Mouse (Mus musculus): ENCODE results near the gene Sez6. TPM values are rescaled to one million over a fixed set of nuclear protein-coding genes. Genes with fewer than 3 reads are reported as not detected.

Gene Sez6
- polyA plus RNA-seq, 1 experiment from 2014 or later: 13.8 TPM

Other genes starting within 250 kb of the Sez6 start
- gene Nufip2, start 244.6 kb upstream of the Sez6 start, polyA plus RNA-seq (2014; fragmentation: Nextera tagmentation; extraction: Ambion mirVana): 3.8 and 4.0 TPM in 2 replicates
- 2.8 and 3.6 TPM in 2 replicates for gene Cryba1, start 205.5 kb upstream of the Sez6 start, polyA plus RNA-seq (2014; fragmentation: Nextera tagmentation; extraction: Ambion mirVana)
- 26.5 and 31.3 TPM in 2 replicates for gene Myo18a, start 167.6 kb upstream of the Sez6 start, polyA plus RNA-seq (2014; fragmentation: Nextera tagmentation; extraction: Ambion mirVana)
- 0.68 and 0.93 TPM in 2 replicates for gene Gm10277, start 143.1 kb upstream of the Sez6 start, polyA plus RNA-seq (2014; fragmentation: Nextera tagmentation; extraction: Ambion mirVana)
- 2.6 and 4.0 TPM in 2 replicates for gene Pipox, start 36.7 kb upstream of the Sez6 start, polyA plus RNA-seq (2014; fragmentation: Nextera tagmentation; extraction: Ambion mirVana)
- gene Phf12, start 52.0 kb downstream of the Sez6 start, polyA plus RNA-seq (2014; fragmentation: Nextera tagmentation; extraction: Ambion mirVana): 17.8 and 19.6 TPM in 2 replicates
- gene Dhrs13, start 101.5 kb downstream of the Sez6 start, polyA plus RNA-seq (2014; fragmentation: Nextera tagmentation; extraction: Ambion mirVana): 18.4 and 19.4 TPM in 2 replicates
- 60.8 and 62.9 TPM in 2 replicates for gene Flot2, start 107.1 kb downstream of the Sez6 start, polyA plus RNA-seq (2014; fragmentation: Nextera tagmentation; extraction: Ambion mirVana)
- gene Eral1, start 149.6 kb downstream of the Sez6 start, polyA plus RNA-seq (2014; fragmentation: Nextera tagmentation; extraction: Ambion mirVana): 35.9 and 37.3 TPM in 2 replicates
- 27.6 and 33.2 TPM in 2 replicates for gene Fam222b, start 163.9 kb downstream of the Sez6 start, polyA plus RNA-seq (2014; fragmentation: Nextera tagmentation; extraction: Ambion mirVana)
- gene Traf4, start 234.8 kb downstream of the Sez6 start, polyA plus RNA-seq (2014; fragmentation: Nextera tagmentation; extraction: Ambion mirVana): 109 and 124 TPM in 2 replicates
- gene Nek8, start 245.9 kb downstream of the Sez6 start, polyA plus RNA-seq (2014; fragmentation: Nextera tagmentation; extraction: Ambion mirVana): 6.6 and 7.8 TPM in 2 replicates
- 9.1 and 9.9 TPM in 2 replicates for gene Tlcd1, start 245.9 kb downstream of the Sez6 start, polyA plus RNA-seq (2014; fragmentation: Nextera tagmentation; extraction: Ambion mirVana)